In genomic region chr12:113028898-113029297, GRCm38 (mm10) we compare ENCODE assay signal across 13 mouse cellular contexts. TPM values are rescaled to one million over a fixed set of nuclear protein-coding genes. Genes with fewer than 3 reads are reported as not detected.
A peak's percentile ranks its signal among the peaks of the same experiment; 100 is the strongest.
DNase-seq lines count a peak whose midpoint lies in the region; ATAC-seq and TF ChIP-seq lines count a peak whose summit lies in the region.
"Had no signal": no experiment of that assay in that cellular context is flagged by ENCODE, and none has a peak within 500 bp of the region (broad histone marks: within the 10 kb centered on the region; RNA-seq: fewer than 3 reads in every experiment).

No protein-coding gene starts in this region.

- 0 out of 2 replicates have a peak, but pooled peaks have one; percentile 37 for TF ChIP-seq EP300 in heart, adult 2 months (IDR thresholded peaks at IDR 0.05; ENCODE audit: insufficient read depth, low read depth, low read length)

- TF ChIP-seq POLR2A in heart, adult 2 months (IDR thresholded peaks at IDR 0.05; ENCODE audit: insufficient read depth, low read depth, low read length): no peak
- TF ChIP-seq POLR2A in brain, embryonic 14.5 days (IDR thresholded peaks at IDR 0.05; ENCODE audit: borderline replicate concordance, extremely low read depth, insufficient read depth, insufficient read length, poor library complexity, severe bottlenecking): no peak

- TF ChIP-seq CTCF in heart, adult 2 months (IDR thresholded peaks at IDR 0.05): no peak
- no peak for TF ChIP-seq CTCF in brain, embryonic 14.5 days (IDR thresholded peaks at IDR 0.05; ENCODE audit: borderline replicate concordance, extremely low read depth, insufficient read depth, insufficient read length)

- H3K27ac ChIP-seq in heart, adult 2 months: no peak overlapping the region
- 0 out of 2 replicates have a peak overlapping the region, but pooled peaks have one; percentile 7 for H3K27ac ChIP-seq in forebrain, embryonic 15.5 days (replicated peaks)
- peak overlapping the region; percentile 54; the same call in 1 of the 2 replicates for H3K27ac ChIP-seq in limb, embryonic 15.5 days
- H3K27ac ChIP-seq: stomach, embryonic 15.5 days had no signal

- no peak overlapping the region for H3K4me3 ChIP-seq in heart, adult 2 months
- no peak overlapping the region for H3K4me3 ChIP-seq in forebrain, embryonic 15.5 days
- no peak overlapping the region for H3K4me3 ChIP-seq in limb, embryonic 15.5 days
- H3K4me3 ChIP-seq: stomach, embryonic 15.5 days had no signal

- no peak overlapping the region for H3K4me2 ChIP-seq in forebrain, embryonic 15.5 days (replicated peaks)
- H3K4me2 ChIP-seq in limb, embryonic 15.5 days: no peak overlapping the region
- H3K4me2 ChIP-seq: stomach, embryonic 15.5 days had no signal

- H3K36me3 ChIP-seq in heart, adult 2 months (ENCODE audit: control insufficient read depth, insufficient read depth, low read length): no peaks in the 10 kb centered on the region
- H3K36me3 ChIP-seq in forebrain, embryonic 15.5 days: no peaks in the 10 kb centered on the region; the same call in 1 of the 2 replicates
- peaks cover 20% of the 10 kb centered on the region for H3K36me3 ChIP-seq in limb, embryonic 15.5 days

- H3K27me3 ChIP-seq in heart, adult 2 months (ENCODE audit: control insufficient read depth, insufficient read depth, low read length): no peaks in the 10 kb centered on the region
- no peaks in the 10 kb centered on the region for H3K27me3 ChIP-seq in forebrain, embryonic 15.5 days
- no peaks in the 10 kb centered on the region for H3K27me3 ChIP-seq in limb, embryonic 15.5 days
- H3K27me3 ChIP-seq: stomach, embryonic 15.5 days had no signal

- no peak overlapping the region for H3K9ac ChIP-seq in heart, adult 2 months (ENCODE audit: low read depth, low read length)
- no peak overlapping the region for H3K9ac ChIP-seq in forebrain, embryonic 15.5 days (replicated peaks)
- no peak overlapping the region for H3K9ac ChIP-seq in limb, embryonic 15.5 days
- H3K9ac ChIP-seq: stomach, embryonic 15.5 days had no signal

- no peak for ATAC-seq in forebrain, embryonic 15.5 days (replicated peaks)
- ATAC-seq in limb, embryonic 15.5 days (ENCODE audit: insufficient number of reproducible peaks, low FRiP score, low TSS enrichment, low read depth): no peak

- H3K79me2 ChIP-seq in heart, adult 2 months (replicated peaks; ENCODE audit: control insufficient read depth, insufficient read depth, low read length): peaks cover 3% of the 10 kb centered on the region; the same call in 1 of the 2 replicates

- 55% methylated on average over 9 of the region's 9 CpGs for WGBS in heart, adult 2 months
- WGBS in forebrain, embryonic 15.5 days: 55% methylated on average over 9 of the region's 9 CpGs
- WGBS in limb, embryonic 15.5 days: 61% methylated on average over 9 of the region's 9 CpGs

- H3K4me1 ChIP-seq in heart, adult 2 months (ENCODE audit: control insufficient read depth, insufficient read depth, low read length): peaks cover 22% of the 10 kb centered on the region
- peaks cover 34% of the 10 kb centered on the region for H3K4me1 ChIP-seq in forebrain, embryonic 15.5 days
- H3K4me1 ChIP-seq in limb, embryonic 15.5 days: peaks cover 17% of the 10 kb centered on the region

- intact Hi-C loops in heart, adult 2 months (cut with DNase I): no loop called here

- no peaks in the 10 kb centered on the region for H3K9me3 ChIP-seq in forebrain, embryonic 15.5 days
- H3K9me3 ChIP-seq in limb, embryonic 15.5 days: no peaks in the 10 kb centered on the region
- H3K9me3 ChIP-seq: stomach, embryonic 15.5 days had no signal

- peak in 1 of 2 experiments; percentile 35 for DNase-seq in heart, adult 2 months
- no peak for DNase-seq in heart, adult 8-10 months (ENCODE audit: low spot score)
- peak; percentile 11 for DNase-seq in brain, embryonic 14.5 days (ENCODE audit: low read depth)
- DNase-seq in thymus, postnatal 0 days (ENCODE audit: low spot score): no peak
- no peak for DNase-seq in adrenal gland, adult (ENCODE audit: inconsistent age in 2 of 2, low spot score in 1 of 2)
- DNase-seq in frontal cortex, adult 2 months (ENCODE audit: extremely low spot score in 1 of 2, low spot score in 1 of 2): no peak
- DNase-seq: adrenal gland, adult 8-10 months; kidney, adult 18-20 months; right cerebral cortex, postnatal 25 days had no signal

RNA-seq across cellular contexts. Expression of gene Pacs2, which starts 14.6 kb away (rescaled TPM):
- 10 to 100 TPM; 34.9 to 37.5 TPM for total RNA-seq in heart, adult 2 months (2021)
- 34.8 and 37.4 TPM in 2 replicates for polyA plus RNA-seq in heart, adult 2 months (2012; rRNA removed)
- total RNA-seq in heart, adult 8-10 months (2022): 10 to 100 TPM; 30.4 to 38.2 (median 36.1) TPM
- polyA plus RNA-seq in brain, embryonic 14.5 days (2012; rRNA removed): 81.8 and 109 TPM in 2 replicates
- polyA plus RNA-seq in forebrain, embryonic 15.5 days (2015; fragmentation: Nextera tagmentation; extraction: Ambion mirVana): 22.6 and 24.4 TPM in 2 replicates
- polyA plus RNA-seq in limb, embryonic 15.5 days (2015; fragmentation: Nextera tagmentation; extraction: Ambion mirVana): 12.9 and 13.8 TPM in 2 replicates
- 5.2 and 6.4 TPM in 2 replicates for polyA plus RNA-seq in thymus, postnatal 0 days (2015; fragmentation: Nextera tagmentation; extraction: Ambion mirVana)
- polyA plus RNA-seq in frontal cortex, adult 2 months (2012; rRNA removed): 70.3 and 72.3 TPM in 2 replicates

RNA-seq across cellular contexts. Expression of gene Brf1, which starts 28.4 kb away (rescaled TPM):
- 10 to 100 TPM; 22.3 to 25.1 TPM for total RNA-seq in heart, adult 2 months (2021)
- polyA plus RNA-seq in heart, adult 2 months (2012; rRNA removed): 22.4 and 29.3 TPM in 2 replicates
- 10 to 100 TPM; 22.9 to 28.1 (median 24.6) TPM for total RNA-seq in heart, adult 8-10 months (2022)
- 63.9 and 67.1 TPM in 2 replicates for polyA plus RNA-seq in brain, embryonic 14.5 days (2012; rRNA removed)
- 67.3 and 67.7 TPM in 2 replicates for polyA plus RNA-seq in forebrain, embryonic 15.5 days (2015; fragmentation: Nextera tagmentation; extraction: Ambion mirVana)
- polyA plus RNA-seq in limb, embryonic 15.5 days (2015; fragmentation: Nextera tagmentation; extraction: Ambion mirVana): 57.1 and 61.7 TPM in 2 replicates
- polyA plus RNA-seq in thymus, postnatal 0 days (2015; fragmentation: Nextera tagmentation; extraction: Ambion mirVana): 70.8 and 89.0 TPM in 2 replicates
- polyA plus RNA-seq in frontal cortex, adult 2 months (2012; rRNA removed): 46.5 and 51.5 TPM in 2 replicates

RNA-seq across cellular contexts. Expression of gene Tex22, which starts 45.4 kb away (rescaled TPM):
- under 1 TPM; 0.21 to 0.27 TPM for total RNA-seq in heart, adult 2 months (2021)
- polyA plus RNA-seq in heart, adult 2 months (2012; rRNA removed): 0.50 TPM in 1 of 2 replicates, not detected in the other
- total RNA-seq in heart, adult 8-10 months (2022): not detected
- 0.14 and 0.34 TPM in 2 replicates for polyA plus RNA-seq in brain, embryonic 14.5 days (2012; rRNA removed)
- polyA plus RNA-seq in forebrain, embryonic 15.5 days (2015; fragmentation: Nextera tagmentation; extraction: Ambion mirVana): 0.18 and 0.37 TPM in 2 replicates
- 0.19 TPM in 1 of 2 replicates, not detected in the other for polyA plus RNA-seq in limb, embryonic 15.5 days (2015; fragmentation: Nextera tagmentation; extraction: Ambion mirVana)
- polyA plus RNA-seq in thymus, postnatal 0 days (2015; fragmentation: Nextera tagmentation; extraction: Ambion mirVana): not detected in 2 replicates
- 0.20 and 0.27 TPM in 2 replicates for polyA plus RNA-seq in frontal cortex, adult 2 months (2012; rRNA removed)
- total RNA-seq: heart, adult 18-20 months had no signal
- polyA plus RNA-seq: stomach, embryonic 15.5 days had no signal

RNA-seq across cellular contexts. Expression of gene Btbd6, which starts 52.6 kb away (rescaled TPM):
- total RNA-seq in heart, adult 2 months (2021): 10 to 100 TPM; 21.8 to 24.3 TPM
- polyA plus RNA-seq in heart, adult 2 months (2012; rRNA removed): 26.7 and 27.4 TPM in 2 replicates
- total RNA-seq in heart, adult 8-10 months (2022): 10 to 100 TPM; 21.6 to 29.6 (median 26.3) TPM
- polyA plus RNA-seq in brain, embryonic 14.5 days (2012; rRNA removed): 61.4 and 61.7 TPM in 2 replicates
- polyA plus RNA-seq in forebrain, embryonic 15.5 days (2015; fragmentation: Nextera tagmentation; extraction: Ambion mirVana): 46.1 and 48.1 TPM in 2 replicates
- 25.4 and 26.3 TPM in 2 replicates for polyA plus RNA-seq in limb, embryonic 15.5 days (2015; fragmentation: Nextera tagmentation; extraction: Ambion mirVana)
- 16.4 and 18.0 TPM in 2 replicates for polyA plus RNA-seq in thymus, postnatal 0 days (2015; fragmentation: Nextera tagmentation; extraction: Ambion mirVana)
- polyA plus RNA-seq in frontal cortex, adult 2 months (2012; rRNA removed): 70.7 and 75.5 TPM in 2 replicates
